Mouse (Mus musculus): ENCODE measurements around the gene Duox1. TPM values are rescaled to one million over a fixed set of nuclear protein-coding genes. Genes with fewer than 3 reads are reported as not detected.

Duox1 gene
- polyA plus RNA-seq, 1 experiment from 2014 or later, result 0.87 TPM

DNA sequence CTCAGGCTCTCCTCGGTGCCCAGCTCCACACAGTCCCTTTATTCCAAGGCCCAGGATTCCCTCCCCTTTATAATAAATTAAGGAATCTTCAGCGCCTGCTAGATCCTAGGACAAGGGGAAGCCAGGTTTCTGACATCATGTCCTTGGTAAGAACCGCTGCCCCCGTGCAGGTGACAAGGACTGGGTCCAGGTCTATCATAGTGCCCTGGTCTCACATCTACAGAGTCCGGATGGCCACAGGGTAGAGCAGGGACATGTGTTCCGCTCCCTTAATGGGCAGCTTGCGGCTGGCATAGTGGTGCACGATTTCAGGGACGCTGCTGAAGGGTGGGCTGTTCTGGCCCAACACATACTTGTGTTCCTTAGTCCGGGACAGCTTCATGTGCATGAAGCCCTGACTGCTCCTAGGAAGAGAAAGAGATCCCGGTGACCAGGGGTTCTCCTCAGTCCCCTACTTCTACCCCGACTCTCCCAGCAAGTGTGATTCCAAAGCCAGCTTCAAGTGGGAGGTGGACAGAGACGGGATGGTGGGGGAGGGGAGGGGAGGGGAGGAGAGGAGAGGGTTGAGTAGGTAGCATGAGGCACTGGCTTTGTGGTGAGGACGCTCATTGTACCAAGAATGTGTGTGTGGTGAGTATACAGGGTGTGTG lies 33.8 kb downstream of the Duox1 start:
- 13% methylated on average over 14 of the region's 14 CpGs for WGBS
- peak; percentile 39 for ATAC-seq (ENCODE audit: low FRiP score, low read depth)

DNA sequence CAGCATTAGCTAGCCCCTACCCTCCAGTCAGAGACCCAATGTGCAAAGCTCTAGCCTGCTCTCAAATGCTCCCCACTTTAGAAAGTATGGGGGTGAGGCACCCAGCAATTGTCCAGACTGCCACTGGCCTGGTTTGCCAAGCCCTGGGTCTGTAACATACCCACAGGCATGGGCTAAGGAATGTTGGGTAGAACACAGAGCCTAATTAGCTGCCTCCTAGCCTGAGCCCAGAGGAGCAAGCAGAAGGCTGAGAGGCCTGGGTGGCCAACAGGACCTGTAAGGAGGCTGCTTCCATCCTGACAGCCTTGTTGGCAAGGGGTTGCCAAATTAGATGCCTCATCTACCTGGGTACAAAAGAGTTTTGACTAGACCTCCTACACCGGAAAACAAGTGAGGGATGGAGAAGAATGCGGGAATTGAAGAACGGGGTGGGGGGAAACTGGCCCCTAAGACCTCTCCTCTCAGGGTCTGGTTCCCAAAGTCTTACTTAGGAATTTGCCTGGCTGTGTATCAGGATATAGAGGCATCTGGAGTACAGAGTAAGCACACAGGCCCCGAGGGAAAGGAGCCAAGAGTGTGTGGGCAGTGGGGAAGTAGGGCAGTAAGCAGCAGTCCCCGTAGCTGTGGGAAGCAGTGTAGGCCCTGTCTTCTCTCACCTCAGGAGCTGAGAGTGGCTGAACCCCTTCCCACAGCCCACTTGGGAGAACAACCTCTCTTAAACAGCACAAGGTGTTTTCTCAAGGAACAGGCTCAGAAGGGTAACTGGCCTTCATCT lies 35.9 kb downstream of the Duox1 start:
- Histone ChIP-seq H3K27ac (peak overlapping the region; percentile 65; the same call in 1 of the 2 replicates), H3K4me1 (peaks cover 31% of the 10 kb centered on the region), H3K36me3 (peaks cover 33% of the 10 kb centered on the region), H3K27me3 (no peaks in the 10 kb centered on the region), H3K4me3 (no peak overlapping the region), H3K4me2 (replicated peaks) (no peak overlapping the region), H3K9me3 (no peaks in the 10 kb centered on the region), H3K9ac (no peak overlapping the region)
- 64% methylated on average over 5 of the region's 5 CpGs for WGBS
- no peak for ATAC-seq (ENCODE audit: low FRiP score, low read depth)

More for the DNA sequence above, 33.8 kb downstream of the Duox1 start:
- Histone ChIP-seq H3K9me3 (no peaks in the 10 kb centered on the region), H3K4me2 (replicated peaks) (peak overlapping the region; percentile 75), H3K27me3 (no peaks in the 10 kb centered on the region), H3K9ac (peak overlapping the region; percentile 88), H3K27ac (peak overlapping the region; percentile 98), H3K4me3 (peak overlapping the region; percentile 58), H3K4me1 (peaks cover 31% of the 10 kb centered on the region), H3K36me3 (peaks cover 15% of the 10 kb centered on the region)

DNA sequence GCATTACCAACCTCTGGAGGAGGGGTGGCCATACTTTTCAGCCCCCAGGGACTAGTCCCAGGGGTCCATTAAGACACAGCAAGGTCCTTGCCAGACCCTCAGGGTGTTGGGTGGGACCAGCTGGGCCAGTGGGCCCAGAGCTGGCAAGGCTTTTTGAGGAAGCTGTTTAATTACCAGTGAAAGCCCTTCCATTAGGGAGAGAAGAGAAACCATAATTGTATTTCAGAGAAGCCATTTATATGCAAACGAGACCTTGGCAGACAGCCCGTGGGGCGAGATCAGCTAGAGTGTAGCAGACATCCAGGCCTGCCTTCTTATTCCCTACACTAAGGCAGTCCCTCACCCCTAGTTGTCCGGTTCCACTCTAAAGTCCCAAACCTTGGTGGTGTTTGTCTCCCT lies 36.5 kb downstream of the Duox1 start:
- Histone ChIP-seq H3K9me3 (no peaks in the 10 kb centered on the region), H3K27ac (peak overlapping the region; percentile 65; the same call in 1 of the 2 replicates), H3K9ac (no peak overlapping the region), H3K27me3 (no peaks in the 10 kb centered on the region), H3K36me3 (peaks cover 39% of the 10 kb centered on the region), H3K4me3 (no peak overlapping the region), H3K4me1 (peaks cover 31% of the 10 kb centered on the region), H3K4me2 (replicated peaks) (no peak overlapping the region)
- no peak for ATAC-seq (ENCODE audit: low FRiP score, low read depth)
- 63% methylated on average over 4 of the region's 4 CpGs for WGBS

DNA sequence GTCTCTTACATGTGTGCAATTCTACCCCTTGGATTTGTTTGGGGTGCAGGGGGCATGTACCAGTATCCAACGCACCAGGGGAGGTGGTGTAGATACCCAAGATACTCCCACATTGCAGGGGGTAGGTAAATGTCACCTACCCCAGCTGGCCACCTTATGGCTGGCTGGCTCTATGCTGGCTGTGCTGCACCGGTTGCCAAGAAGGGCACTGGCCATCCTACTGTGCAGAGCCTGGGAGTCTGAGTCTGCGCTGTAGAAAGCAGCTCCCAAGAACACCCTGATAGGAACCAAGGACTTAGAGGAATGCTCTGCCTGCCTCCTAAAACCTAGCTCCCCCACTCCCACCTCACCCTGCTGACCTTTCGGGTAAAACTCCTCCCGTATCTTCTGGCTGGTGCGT lies 37.5 kb downstream of the Duox1 start:
- no peak for ATAC-seq (ENCODE audit: low FRiP score, low read depth)
- Histone ChIP-seq H3K27ac (no peak overlapping the region), H3K4me2 (replicated peaks) (no peak overlapping the region), H3K27me3 (no peaks in the 10 kb centered on the region), H3K36me3 (peaks cover 49% of the 10 kb centered on the region), H3K4me3 (no peak overlapping the region), H3K4me1 (peaks cover 27% of the 10 kb centered on the region), H3K9ac (no peak overlapping the region), H3K9me3 (no peaks in the 10 kb centered on the region)
- WGBS, result 80% methylated on average over 6 of the region's 6 CpGs

DNA sequence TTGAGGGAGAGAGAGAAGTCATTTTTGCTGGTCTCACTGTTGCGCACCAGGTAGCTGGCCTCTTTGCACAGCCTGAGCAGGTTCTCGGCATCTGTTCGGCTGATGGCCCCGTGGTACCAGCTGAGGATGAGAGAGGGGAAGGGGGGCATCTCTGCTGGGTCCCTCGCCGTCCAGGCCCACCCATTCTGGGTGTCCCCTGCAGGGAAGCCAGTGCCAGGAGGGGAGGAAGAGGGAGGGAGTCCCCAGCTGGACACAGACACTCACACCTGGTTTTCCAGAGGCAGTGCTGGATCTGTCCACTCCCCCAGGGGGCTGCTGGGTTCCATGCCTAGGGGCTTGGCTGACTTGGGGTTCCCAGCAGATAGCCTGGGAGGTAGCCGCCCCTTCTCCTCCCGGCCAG lies 38.3 kb downstream of the Duox1 start:
- no peaks in the 10 kb centered on the region for H3K27me3 ChIP-seq
- WGBS, result 72% methylated on average over 8 of the region's 8 CpGs
- H3K4me2 ChIP-seq (replicated peaks), result no peak overlapping the region
- no peak for ATAC-seq (ENCODE audit: low FRiP score, low read depth)
- H3K9ac ChIP-seq, result no peak overlapping the region
- no peak overlapping the region for H3K27ac ChIP-seq
- H3K4me3 ChIP-seq, result no peak overlapping the region
- H3K9me3 ChIP-seq, result no peaks in the 10 kb centered on the region
- peaks cover 23% of the 10 kb centered on the region for H3K4me1 ChIP-seq
- H3K36me3 ChIP-seq, result peaks cover 54% of the 10 kb centered on the region

DNA sequence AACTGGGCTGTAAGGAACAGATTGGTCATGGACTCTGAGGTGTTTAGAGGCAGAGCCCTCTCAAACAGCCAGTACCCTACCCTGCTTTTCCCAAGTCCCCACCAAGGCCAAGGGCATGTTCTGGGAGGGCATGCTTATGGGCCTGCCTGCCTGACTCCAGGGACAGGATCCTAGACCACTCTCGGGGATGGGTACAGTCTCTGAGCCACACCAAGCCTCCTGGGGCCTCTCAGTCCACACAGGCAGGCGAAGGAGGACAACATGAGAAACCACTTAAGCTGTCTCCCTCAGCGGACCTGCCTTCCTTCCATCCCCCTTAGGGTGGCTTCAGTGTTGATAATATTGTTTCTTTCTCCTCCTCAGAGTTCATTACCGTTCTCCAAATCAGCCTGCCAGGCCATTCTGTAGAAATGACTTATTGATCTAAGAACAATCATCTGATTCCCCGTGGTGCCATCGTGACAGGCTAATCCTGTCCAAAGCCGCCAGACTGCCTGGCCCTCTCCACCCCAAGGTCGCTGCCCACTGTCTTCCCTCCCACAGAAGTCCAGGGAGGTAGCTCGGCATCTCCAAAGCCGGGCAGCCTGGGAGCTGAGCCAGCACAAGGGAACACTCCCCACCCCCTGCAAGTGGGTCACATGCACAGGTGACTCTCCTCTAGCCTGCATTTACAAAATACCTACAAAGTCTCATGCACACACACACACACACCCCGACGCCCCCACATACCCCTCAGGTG lies 38.9 kb downstream of the Duox1 start:
- no peak overlapping the region for H3K4me3 ChIP-seq
- H3K4me2 ChIP-seq (replicated peaks), result no peak overlapping the region
- no peaks in the 10 kb centered on the region for H3K27me3 ChIP-seq
- peaks cover 20% of the 10 kb centered on the region for H3K4me1 ChIP-seq
- H3K9me3 ChIP-seq, result no peaks in the 10 kb centered on the region
- WGBS, result 71% methylated on average over 12 of the region's 12 CpGs
- no peak for ATAC-seq (ENCODE audit: low FRiP score, low read depth)
- H3K36me3 ChIP-seq, result peaks cover 60% of the 10 kb centered on the region
- no peak overlapping the region for H3K9ac ChIP-seq
- no peak overlapping the region for H3K27ac ChIP-seq

DNA sequence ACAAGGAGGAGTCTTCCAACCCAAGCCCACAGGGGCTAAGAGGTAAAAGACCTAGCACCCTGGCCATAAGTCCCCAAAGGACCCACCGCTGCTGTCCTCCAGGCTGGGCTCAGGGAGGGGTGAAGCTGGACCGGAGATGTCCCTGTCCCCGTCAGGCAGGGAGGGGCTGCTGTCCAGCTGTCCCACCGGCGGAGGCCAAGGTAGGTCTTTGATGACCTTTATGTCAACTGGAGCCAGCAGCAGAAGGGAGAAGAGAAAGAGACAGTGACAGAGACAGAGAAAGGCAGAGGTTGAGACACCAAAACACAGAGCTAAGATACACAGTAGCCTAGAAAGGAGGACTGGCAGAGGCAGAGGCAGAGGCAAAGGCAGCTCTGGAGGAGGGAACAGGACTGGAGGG lies 39.9 kb downstream of the Duox1 start:
- Histone ChIP-seq H3K4me3 (no peak overlapping the region), H3K27ac (no peak overlapping the region), H3K9me3 (no peaks in the 10 kb centered on the region), H3K36me3 (peaks cover 65% of the 10 kb centered on the region), H3K4me1 (peaks cover 14% of the 10 kb centered on the region), H3K9ac (no peak overlapping the region), H3K4me2 (replicated peaks) (no peak overlapping the region), H3K27me3 (no peaks in the 10 kb centered on the region)
- WGBS, result 88% methylated on average over 5 of the region's 5 CpGs
- no peak for ATAC-seq (ENCODE audit: low FRiP score, low read depth)

DNA sequence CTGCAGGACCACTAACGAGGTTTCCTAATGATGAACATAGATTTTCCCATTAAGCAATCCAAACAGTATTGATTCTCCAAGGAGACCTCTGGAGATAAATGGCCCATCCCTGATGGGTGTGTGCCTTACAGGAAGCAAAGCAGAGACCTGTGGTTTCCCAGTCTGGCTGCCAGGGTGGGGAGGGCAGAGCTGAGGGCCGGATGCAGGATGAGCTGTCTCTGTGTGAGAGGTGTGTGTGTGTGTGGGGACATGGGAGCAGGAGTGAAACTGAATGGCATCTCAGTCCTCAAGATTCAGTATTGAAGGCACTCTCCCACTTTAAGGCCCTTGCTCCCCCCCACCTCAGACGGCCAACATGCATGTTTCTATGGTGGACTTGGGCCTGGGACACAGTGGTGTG lies 40.7 kb downstream of the Duox1 start:
- Histone ChIP-seq H3K4me2 (replicated peaks) (no peak overlapping the region), H3K9me3 (no peaks in the 10 kb centered on the region), H3K36me3 (peaks cover 65% of the 10 kb centered on the region), H3K27me3 (no peaks in the 10 kb centered on the region), H3K4me1 (peaks cover 12% of the 10 kb centered on the region), H3K9ac (no peak overlapping the region), H3K4me3 (no peak overlapping the region), H3K27ac (no peak overlapping the region)
- WGBS, result 77% methylated on average over 3 of the region's 3 CpGs
- no peak for ATAC-seq (ENCODE audit: low FRiP score, low read depth)

DNA sequence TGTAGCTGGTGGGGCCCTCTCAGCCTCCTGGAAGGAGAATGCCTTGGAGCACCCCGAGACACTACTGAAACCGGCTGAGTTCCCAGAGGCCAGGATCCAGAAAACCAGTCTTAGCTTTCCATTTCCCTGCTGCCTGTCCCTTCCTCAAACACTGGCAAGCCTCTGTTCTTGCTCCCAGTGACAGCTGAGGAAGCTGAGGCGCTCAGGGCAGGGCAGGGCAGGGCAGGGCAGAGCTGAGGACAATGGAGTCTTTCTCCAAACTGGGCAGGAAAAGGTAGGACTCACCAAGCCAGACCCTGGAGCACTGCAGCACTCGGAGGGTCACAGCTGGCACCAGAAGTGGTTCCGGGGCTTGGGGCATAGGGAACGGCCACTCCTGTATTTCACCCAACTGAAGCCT lies 44.8 kb downstream of the Duox1 start:
- Histone ChIP-seq H3K4me3 (no peak overlapping the region), H3K27me3 (no peaks in the 10 kb centered on the region), H3K4me2 (replicated peaks) (no peak overlapping the region), H3K9ac (no peak overlapping the region), H3K9me3 (no peaks in the 10 kb centered on the region), H3K36me3 (peaks cover 61% of the 10 kb centered on the region), H3K27ac (no peak overlapping the region), H3K4me1 (0 out of 2 replicates have a peak, but pooled peaks cover 4% of the 10 kb centered on the region)
- ATAC-seq (ENCODE audit: low FRiP score, low read depth), result no peak
- WGBS, result 80% methylated on average over 6 of the region's 6 CpGs

DNA sequence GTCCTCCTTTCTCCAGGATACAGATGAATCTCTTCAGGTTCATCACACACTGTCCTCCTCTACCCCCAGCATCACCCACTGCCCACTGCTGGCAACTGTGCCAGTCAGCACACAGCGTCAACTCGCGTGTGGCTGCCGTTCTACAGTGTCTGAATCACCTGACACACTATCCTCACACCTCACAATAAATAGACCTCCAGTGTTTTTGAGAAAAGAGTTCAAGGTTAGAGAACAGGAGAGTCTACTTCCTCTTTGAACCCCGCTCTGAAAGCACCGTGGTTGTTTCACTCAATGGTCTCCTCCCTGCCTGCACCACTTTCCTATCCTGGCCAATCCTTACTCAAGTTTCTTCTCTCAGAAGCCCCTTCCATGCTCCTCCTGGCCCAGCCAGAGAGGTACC lies 45.7 kb downstream of the Duox1 start:
- Histone ChIP-seq H3K9ac (no peak overlapping the region), H3K9me3 (no peaks in the 10 kb centered on the region), H3K36me3 (peaks cover 55% of the 10 kb centered on the region), H3K27me3 (no peaks in the 10 kb centered on the region), H3K4me3 (no peak overlapping the region), H3K4me2 (replicated peaks) (no peak overlapping the region), H3K27ac (no peak overlapping the region), H3K4me1 (peaks cover 10% of the 10 kb centered on the region)
- no peak for ATAC-seq (ENCODE audit: low FRiP score, low read depth)
- WGBS, result 90% methylated on average over 6 of the region's 6 CpGs

DNA sequence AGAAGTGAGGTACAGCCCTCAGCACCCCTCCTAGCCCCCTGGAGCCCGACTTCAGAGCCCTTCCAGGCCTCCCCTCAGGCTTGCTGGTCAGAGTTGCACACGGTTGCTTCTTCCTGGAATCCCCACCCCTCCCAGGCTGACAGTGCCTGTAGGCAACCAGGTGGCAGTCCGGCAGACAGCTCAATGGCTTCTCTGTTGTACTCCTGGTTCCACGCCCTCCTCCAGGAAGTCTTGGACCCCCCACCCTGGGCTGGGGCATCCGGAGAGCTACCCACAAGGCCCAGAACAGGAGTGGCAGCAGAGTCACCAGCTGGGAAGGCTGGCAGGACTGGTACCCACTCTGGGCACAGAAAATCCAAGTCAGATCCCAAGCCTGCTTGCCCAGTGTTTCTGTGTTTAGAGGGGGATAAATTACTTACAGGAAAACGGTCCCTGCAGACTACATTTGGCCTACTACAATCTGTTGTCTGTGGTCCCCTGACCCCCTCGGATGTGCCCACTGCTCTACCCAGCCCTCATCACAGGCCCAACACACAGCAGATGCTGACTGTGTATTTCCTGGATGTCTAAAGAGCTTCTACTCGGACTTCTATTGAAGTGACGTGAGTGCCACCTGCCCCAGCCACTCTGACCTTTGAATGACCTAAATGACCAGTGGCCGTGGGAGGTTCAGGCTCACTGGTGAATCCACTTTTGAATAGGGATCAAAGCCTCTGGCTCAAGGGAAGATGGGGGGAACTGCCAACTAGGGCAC lies 46.6 kb downstream of the Duox1 start:
- no peak overlapping the region for H3K4me3 ChIP-seq
- WGBS, result 69% methylated on average over 10 of the region's 10 CpGs
- no peak for ATAC-seq (ENCODE audit: low FRiP score, low read depth)
- H3K36me3 ChIP-seq, result peaks cover 47% of the 10 kb centered on the region
- H3K9ac ChIP-seq, result no peak overlapping the region
- H3K4me1 ChIP-seq, result peaks cover 19% of the 10 kb centered on the region
- H3K27me3 ChIP-seq, result no peaks in the 10 kb centered on the region
- H3K9me3 ChIP-seq, result no peaks in the 10 kb centered on the region
- H3K4me2 ChIP-seq (replicated peaks), result no peak overlapping the region
- H3K27ac ChIP-seq, result no peak overlapping the region

Data from limb, embryonic 13.5 days (tissue).